Mouse (Mus musculus) embryonic facial prominence, embryonic 15.5 days (tissue): ENCODE measurements around the gene Kyat3. TPM values are rescaled to one million over a fixed set of nuclear protein-coding genes. Genes with fewer than 3 reads are reported as not detected.
"Not testable (repeated sequence)": the region's sequence is repeated elsewhere in the genome, so short reads cannot be mapped to it uniquely, and the experiment has no call there.

ENCODE experiments used
- ATAC-seq: fragments of 200-750 bp; cut with Nextera tagmentation; 2 replicates; pipeline ENCODE4 v1.8.0; 2017; ENCODE audit warnings: low read depth, moderate TSS enrichment; ENCODE audit not compliant: insufficient number of reproducible peaks, low FRiP score, low TSS enrichment
- H3K27ac ChIP-seq: fragments of 300-500 bp; sonication (generic); replicated peaks from 2 replicates; pipeline ENCODE4 v1.5.1; 2015; ENCODE audit warnings: mild to moderate bottlenecking, inconsistent platforms
- H3K27me3 ChIP-seq: fragments of 300-500 bp; sonication (generic); 2 replicates; pipeline ENCODE4 v1.6.1; 2015; ENCODE audit warnings: inconsistent platforms
- H3K36me3 ChIP-seq: fragments of 300-500 bp; sonication (generic); 2 replicates; pipeline ENCODE4 v1.6.1; 2015; ENCODE audit warnings: mild to moderate bottlenecking, inconsistent platforms
- H3K4me1 ChIP-seq: fragments of 300-500 bp; sonication (generic); 2 replicates; pipeline ENCODE4 v1.6.1; 2015; ENCODE audit warnings: inconsistent platforms
- H3K4me2 ChIP-seq: fragments of 300-500 bp; sonication (generic); replicated peaks from 2 replicates; pipeline ENCODE4 v1.6.1; 2015; ENCODE audit warnings: mild to moderate bottlenecking, inconsistent platforms
- H3K4me3 ChIP-seq: fragments of 300-500 bp; sonication (generic); replicated peaks from 2 replicates; pipeline ENCODE4 v1.5.1; 2015; ENCODE audit warnings: mild to moderate bottlenecking, inconsistent platforms
- H3K9ac ChIP-seq: fragments of 300-500 bp; sonication (generic); 2 replicates; pipeline ENCODE4 v1.6.1; 2015; ENCODE audit warnings: inconsistent platforms
- H3K9me3 ChIP-seq: fragments of 300-500 bp; sonication (generic); replicated peaks from 2 replicates; pipeline ENCODE4 v1.6.1; 2016; ENCODE audit warnings: inconsistent platforms
- WGBS: fragments of 180-500 bp; shearing (Covaris S2); methylation state at CpG from one replicate; pipeline ENCODE4 v1.1.7; 2015; 5-methylcytosine and 5-hydroxymethylcytosine counted together
- polyA plus RNA-seq: library from polyadenylated mRNA; unstranded; fragments of >200 nt; fragmentation: Nextera tagmentation; extraction: Ambion mirVana; gene quantifications from 2 replicates; pipeline ENCODE4 v1.2.1, GENCODE M21; 2015

Gene Kyat3
- polyA plus RNA-seq = 14.5 and 15.0 TPM in 2 replicates

DNA sequence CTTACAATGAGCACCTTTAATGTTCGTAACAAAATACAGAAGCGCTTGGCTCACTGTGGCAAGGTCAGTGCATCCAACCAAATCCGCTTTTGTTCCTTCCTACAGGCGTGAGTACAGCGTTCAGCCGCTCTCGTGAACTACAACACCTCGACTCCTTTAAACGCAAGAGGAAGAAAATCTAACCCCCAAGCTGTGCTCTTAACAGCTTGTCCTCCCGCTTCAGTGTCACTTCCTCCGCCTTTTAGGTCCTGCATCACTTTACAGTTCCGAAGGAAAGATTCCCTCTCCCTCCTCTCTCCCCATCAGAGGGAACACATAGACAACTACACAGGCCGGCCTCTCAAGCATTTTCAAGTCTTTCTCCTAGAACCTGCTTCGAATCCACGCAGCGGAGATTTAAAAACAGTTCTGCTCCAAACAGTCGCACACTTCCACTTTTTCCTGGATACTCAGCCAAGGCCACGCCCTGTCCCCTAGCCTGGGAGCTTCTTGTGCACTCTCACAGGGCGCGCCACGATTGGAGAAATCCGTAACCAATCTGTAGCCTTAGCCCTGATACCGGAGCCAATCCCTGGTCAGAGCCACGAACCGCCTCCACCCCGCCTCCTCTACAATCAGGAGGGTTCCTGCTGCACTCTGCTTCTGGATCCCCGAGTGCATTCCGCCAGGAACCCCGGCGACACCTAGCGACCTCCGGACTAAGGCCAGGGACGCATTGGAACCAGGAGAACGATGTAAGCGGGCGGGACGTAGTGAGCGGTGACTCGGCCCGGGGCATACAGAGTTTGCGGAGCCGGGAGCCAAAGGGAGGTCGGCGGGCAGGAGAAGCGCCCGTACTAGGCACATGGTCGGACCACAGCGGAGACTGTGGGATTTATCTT, at the start of gene Kyat3:
TSS of gene Kyat3 (plus strand) at position 610 of the 881 bp plus-strand sequence.
- no peaks in the 10 kb centered on the region for H3K36me3 ChIP-seq
- H3K4me3 ChIP-seq = peak within 1 kb of the TSS; percentile 59
- peaks cover 15% of the 10 kb centered on the region for H3K4me1 ChIP-seq
- ATAC-seq = peak; percentile 99
- peak within 1 kb of the TSS; percentile 73 for H3K4me2 ChIP-seq
- no peaks in the 10 kb centered on the region for H3K27me3 ChIP-seq
- WGBS = under 1% methylated on average over 48 of the region's 48 CpGs
- H3K27ac ChIP-seq = peak within 1 kb of the TSS; percentile 67
- H3K9ac ChIP-seq = peak within 1 kb of the TSS; percentile 40
- H3K9me3 ChIP-seq = no peaks in the 10 kb centered on the region

DNA sequence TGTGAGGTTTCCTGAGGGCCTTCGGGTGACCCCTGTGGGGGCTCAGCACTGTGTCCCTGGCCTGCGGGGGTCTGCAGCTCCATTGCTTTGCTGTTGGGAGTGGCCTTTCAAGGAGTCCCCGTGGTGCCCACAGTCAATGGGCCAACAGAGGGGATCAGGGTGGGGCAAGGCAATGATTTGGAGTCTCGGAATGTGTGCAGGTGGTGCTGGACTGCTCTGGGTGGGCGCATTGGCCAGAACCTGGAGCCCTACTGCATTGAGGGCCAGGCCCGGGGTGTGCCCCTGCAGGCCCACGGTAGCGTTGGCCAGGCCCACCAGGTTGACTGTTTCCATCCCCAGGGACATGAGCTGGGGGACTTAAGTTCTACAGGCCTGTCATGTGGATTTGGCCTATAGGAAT, 36.1 kb upstream of the Kyat3 start:
- Histone ChIP-seq H3K36me3 (no peaks in the 10 kb centered on the region), H3K4me1 (no peaks in the 10 kb centered on the region), H3K27me3 (no peaks in the 10 kb centered on the region), H3K9me3 (no peaks in the 10 kb centered on the region), H3K9ac (no peak overlapping the region), H3K4me3 (no peak overlapping the region), H3K27ac (no peak overlapping the region), H3K4me2 (no peak overlapping the region)
- WGBS = 87% methylated on average over 8 of the region's 8 CpGs
- ATAC-seq = no peak

DNA sequence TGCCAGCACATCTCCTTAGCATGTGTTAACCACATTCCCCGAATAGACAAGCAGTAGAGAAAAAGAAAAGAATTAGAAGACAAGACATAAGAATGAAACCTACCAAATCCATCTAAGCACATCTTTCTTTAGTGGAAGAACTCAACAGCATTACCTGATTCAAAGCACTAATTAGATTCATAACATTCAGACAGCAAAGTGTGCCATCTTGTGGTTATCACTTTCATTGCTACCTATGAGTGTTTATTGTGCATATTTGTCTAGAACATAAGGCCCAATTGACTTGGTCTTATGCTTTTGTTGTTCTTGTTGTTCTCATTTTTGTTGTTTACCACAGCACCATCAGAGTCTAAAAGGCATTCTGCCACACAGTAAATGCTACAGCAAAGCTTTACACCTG, 26.2 kb upstream of the Kyat3 start:
- ATAC-seq = no peak
- no peaks in the 10 kb centered on the region for H3K36me3 ChIP-seq
- H3K4me3 ChIP-seq = no peak overlapping the region
- no peak overlapping the region for H3K27ac ChIP-seq
- no peaks in the 10 kb centered on the region for H3K27me3 ChIP-seq
- H3K4me1 ChIP-seq = no peaks in the 10 kb centered on the region
- no peak overlapping the region for H3K4me2 ChIP-seq
- no peaks in the 10 kb centered on the region for H3K9me3 ChIP-seq
- WGBS = 70% methylated on average over 1 of the region's 1 CpGs
- H3K9ac ChIP-seq = no peak overlapping the region

DNA sequence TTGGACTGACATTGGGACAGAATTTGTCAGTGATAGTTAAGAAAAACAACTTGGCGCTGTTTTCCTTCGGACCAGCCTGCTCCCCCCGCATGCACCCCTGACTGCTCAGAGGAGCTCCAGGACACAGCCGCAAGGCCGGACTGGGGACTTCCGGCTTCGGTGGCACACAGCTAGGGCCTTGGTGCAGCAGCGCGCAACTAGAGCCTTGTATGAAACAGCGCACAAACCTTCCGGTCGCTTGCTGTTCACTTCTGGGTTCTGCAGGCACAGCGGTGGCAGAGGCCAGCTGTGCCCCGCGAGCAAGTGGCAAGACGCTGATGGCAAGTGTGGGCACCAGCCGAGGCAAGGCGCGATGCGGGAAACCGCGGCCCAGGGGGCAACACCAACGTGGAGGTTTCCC, 12.9 kb upstream of the Kyat3 start:
- no peaks in the 10 kb centered on the region for H3K36me3 ChIP-seq
- WGBS = 62% methylated on average over 23 of the region's 23 CpGs
- no peak overlapping the region for H3K4me3 ChIP-seq
- no peak overlapping the region for H3K9ac ChIP-seq
- no peaks in the 10 kb centered on the region for H3K4me1 ChIP-seq
- H3K27ac ChIP-seq = no peak overlapping the region
- H3K27me3 ChIP-seq = no peaks in the 10 kb centered on the region
- peak overlapping the region; percentile 36 for H3K4me2 ChIP-seq
- H3K9me3 ChIP-seq = 0 out of 2 replicates have a peak, but pooled peaks cover 3% of the 10 kb centered on the region
- ATAC-seq = no peak

DNA sequence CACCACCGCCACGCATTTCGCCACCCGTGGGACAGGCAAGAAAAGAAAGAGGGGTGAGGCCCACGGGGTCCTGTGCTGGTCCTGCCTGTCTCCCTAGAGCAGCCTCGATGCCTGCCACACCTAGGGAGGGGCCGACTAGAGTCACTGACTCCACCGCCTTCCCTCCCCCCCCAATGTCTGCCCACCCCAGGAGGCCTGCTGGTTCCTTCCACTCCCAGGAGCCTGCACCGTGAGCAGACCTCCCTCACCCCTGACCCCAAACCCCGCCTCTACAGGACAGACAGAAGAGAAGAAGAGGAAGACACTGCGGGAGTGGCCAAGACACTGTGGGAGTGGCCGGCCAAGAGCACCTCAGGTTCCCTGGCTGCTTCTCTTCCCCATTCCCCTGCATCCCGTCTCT, 12.5 kb upstream of the Kyat3 start:
- Histone ChIP-seq H3K9me3 (0 out of 2 replicates have a peak, but pooled peaks cover 3% of the 10 kb centered on the region), H3K36me3 (no peaks in the 10 kb centered on the region), H3K4me2 (peak overlapping the region; percentile 36), H3K27ac (no peak overlapping the region), H3K27me3 (no peaks in the 10 kb centered on the region), H3K9ac (no peak overlapping the region), H3K4me1 (no peaks in the 10 kb centered on the region), H3K4me3 (no peak overlapping the region)
- whole genome bisulfite sequencing = 38% methylated on average over 13 of the region's 13 CpGs
- ATAC-seq = peak; percentile 39

DNA sequence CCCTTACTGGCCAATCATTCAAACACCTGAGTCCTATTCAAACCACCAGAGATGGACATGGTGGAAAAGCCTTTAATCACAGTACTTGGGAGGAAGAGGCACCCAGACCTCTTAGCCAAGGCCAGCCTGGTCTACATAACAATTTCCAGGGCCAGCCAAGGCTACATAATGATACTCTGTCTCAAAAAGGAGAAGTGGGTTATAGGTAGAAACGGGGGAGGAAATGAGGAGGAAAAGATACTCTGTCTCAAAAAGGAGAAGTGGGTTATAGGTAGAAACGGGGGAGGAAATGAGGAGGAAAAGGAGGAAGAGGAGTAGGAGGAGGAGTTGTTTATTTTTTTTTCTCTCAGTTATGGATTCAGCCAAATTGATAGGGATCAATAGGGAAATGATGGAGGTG, 4.3 kb upstream of the Kyat3 start:
- no peak overlapping the region for H3K4me2 ChIP-seq
- WGBS = 83% methylated on average over 2 of the region's 2 CpGs
- no peaks in the 10 kb centered on the region for H3K36me3 ChIP-seq
- no peaks in the 10 kb centered on the region for H3K9me3 ChIP-seq
- no peak overlapping the region for H3K9ac ChIP-seq
- H3K4me3 ChIP-seq = no peak overlapping the region
- H3K27ac ChIP-seq = no peak overlapping the region
- no peaks in the 10 kb centered on the region for H3K27me3 ChIP-seq
- no peak for ATAC-seq
- peaks cover 11% of the 10 kb centered on the region for H3K4me1 ChIP-seq

DNA sequence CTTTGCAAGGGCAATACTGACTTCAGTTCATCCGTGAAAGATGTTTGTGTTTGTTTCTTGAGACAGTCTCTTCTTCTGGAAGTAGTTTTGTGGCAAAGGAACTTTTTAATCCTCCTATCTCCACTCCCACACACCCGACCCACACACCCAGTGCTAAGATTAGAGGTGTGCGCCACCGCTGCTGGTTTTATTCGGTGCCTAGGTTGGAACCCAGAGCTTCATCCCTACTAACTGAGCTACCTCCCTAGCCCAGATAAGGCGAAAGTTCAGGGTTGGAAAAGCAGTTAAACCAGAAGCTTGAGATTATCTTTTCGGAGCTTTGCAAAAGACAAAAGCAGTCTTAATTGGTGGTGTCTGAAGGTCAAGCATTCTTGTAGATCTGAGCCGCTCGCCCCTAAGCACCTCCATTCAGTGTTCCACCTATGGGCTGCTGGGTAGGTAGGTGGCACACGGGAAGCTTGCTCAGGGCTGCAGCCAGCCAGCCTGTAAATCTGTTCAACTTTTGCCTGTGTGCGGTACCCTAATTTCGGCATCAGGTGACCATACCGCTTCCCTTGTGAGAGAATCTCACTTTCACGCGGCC, 647 bp downstream of the Kyat3 start:
- H3K36me3 ChIP-seq = no peaks in the 10 kb centered on the region
- peak overlapping the region; percentile 73 for H3K4me2 ChIP-seq
- H3K4me1 ChIP-seq = peaks cover 15% of the 10 kb centered on the region
- H3K4me3 ChIP-seq = peak overlapping the region; percentile 59
- no peak for ATAC-seq
- H3K9me3 ChIP-seq = no peaks in the 10 kb centered on the region
- H3K27me3 ChIP-seq = no peaks in the 10 kb centered on the region
- 21% methylated on average over 15 of the region's 15 CpGs for WGBS
- H3K9ac ChIP-seq = peak overlapping the region; percentile 40; the same call in 1 of the 2 replicates
- 0 out of 2 replicates have a peak overlapping the region, but pooled peaks have one; percentile 55 for H3K27ac ChIP-seq

DNA sequence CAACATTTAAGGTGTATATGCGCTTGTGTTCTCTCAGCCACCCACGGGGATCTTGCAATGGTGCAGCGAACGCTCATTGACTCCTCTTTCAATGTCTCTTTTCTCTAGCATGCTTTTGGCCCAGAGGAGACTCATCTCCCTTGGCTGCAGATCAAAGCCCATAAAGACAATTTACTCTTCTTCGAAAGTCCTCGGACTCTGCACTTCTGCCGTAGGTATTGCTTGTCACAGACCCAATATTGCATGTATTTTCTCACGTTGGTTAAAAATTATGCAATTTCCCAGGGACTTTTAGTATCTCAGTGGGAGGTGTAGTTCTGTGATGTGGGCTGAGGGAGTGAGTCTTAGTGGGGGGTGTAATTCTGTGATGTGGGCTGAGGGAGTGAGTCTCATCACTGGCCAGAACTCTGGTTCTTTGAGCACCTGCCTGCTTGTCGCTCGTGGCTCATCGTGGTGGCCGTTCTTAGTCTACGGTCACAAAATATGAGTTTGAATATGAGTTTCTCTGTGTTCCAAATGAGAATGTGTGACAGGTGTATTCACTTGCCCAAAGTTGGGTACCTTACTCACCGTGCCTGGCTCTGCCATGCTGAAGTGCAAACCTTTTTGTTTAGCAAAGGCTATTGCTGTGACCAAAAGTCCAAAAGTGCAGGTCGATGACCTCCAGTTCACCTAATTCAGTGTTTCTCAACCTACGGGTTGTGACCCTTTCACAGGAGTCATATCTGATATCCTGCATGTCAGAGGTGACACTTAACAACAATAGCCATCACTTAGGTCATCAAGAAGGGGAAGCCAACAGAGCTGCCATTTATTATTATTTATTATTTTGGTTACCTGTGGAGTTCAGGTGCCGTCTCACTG, 6.0 kb downstream of the Kyat3 start:
- no peaks in the 10 kb centered on the region for H3K36me3 ChIP-seq
- no peak for ATAC-seq
- 90% methylated on average over 17 of the region's 17 CpGs for WGBS
- no peak overlapping the region for H3K9ac ChIP-seq
- no peak overlapping the region for H3K27ac ChIP-seq
- H3K9me3 ChIP-seq = no peaks in the 10 kb centered on the region
- H3K4me3 ChIP-seq = no peak overlapping the region
- no peaks in the 10 kb centered on the region for H3K27me3 ChIP-seq
- no peak overlapping the region for H3K4me2 ChIP-seq
- H3K4me1 ChIP-seq = peaks cover 1% of the 10 kb centered on the region

DNA sequence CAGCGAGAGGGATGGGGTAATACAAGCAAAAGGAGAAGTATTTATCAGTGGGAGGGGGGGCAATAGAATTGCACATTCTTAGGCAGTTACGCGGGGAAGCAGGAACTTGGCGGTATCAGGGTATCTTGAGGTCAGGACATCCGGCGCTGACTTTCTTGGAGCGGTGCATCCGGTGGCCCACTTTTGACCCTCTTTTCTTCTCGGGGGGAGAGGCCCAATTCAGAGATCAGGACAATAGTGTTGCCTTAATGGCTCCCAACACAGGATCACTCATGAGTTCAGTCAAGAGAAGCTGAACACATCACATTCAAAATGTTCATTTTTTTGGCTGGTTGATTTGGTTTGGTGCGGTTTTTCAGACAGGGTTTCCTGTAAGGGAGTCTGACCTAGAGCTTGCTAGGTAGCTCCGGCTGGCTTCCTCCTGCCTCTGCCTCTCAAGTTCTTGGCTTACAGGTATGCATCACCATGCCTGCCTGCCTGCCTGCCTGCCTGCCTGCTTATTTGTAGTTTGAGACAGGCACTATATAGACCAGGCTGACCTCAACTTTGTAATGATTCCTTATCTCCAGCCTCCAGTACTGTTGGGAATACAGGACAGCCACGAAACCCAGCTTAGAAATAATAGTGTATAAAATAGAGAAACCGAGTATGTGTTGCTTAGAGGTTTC, 7.5 kb downstream of the Kyat3 start:
- not testable (repeated sequence) for ATAC-seq

DNA sequence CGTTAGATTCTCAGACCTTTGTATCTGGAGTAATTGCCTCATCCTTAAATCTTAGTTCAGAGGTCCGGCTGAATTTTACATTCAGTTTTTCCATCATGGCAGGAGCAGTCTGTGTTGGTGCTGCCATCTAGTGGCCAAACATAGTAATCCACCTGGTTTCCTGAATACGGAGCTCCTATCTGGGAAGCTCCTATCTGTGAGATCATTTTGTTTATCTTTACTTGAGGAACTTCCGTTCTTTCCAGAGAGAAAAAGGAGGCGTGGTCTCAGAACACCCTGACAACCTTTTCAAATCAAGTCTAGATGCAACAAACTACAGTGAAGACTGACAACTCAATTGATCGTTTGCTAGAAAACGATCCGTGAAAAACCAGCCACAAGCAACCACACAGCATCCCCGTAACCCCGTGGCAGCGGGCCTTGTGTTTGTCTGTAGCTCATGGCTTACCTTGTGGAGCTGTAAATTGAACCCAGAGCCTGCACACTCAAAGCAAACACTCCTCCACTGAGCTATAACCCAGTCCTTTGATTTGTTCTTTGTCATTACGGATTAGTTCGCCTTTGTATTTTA, 8.1 kb downstream of the Kyat3 start:
- H3K4me1 ChIP-seq = no peaks in the 10 kb centered on the region
- H3K4me3 ChIP-seq = no peak overlapping the region
- H3K36me3 ChIP-seq = no peaks in the 10 kb centered on the region
- WGBS = 44% methylated on average over 13 of the region's 13 CpGs
- no peaks in the 10 kb centered on the region for H3K27me3 ChIP-seq
- H3K9me3 ChIP-seq = no peaks in the 10 kb centered on the region
- no peak overlapping the region for H3K4me2 ChIP-seq
- no peak overlapping the region for H3K9ac ChIP-seq
- ATAC-seq = no peak
- no peak overlapping the region for H3K27ac ChIP-seq

More for the DNA sequence above, 7.5 kb downstream of the Kyat3 start:
- not testable (repeated sequence) for H3K4me2 ChIP-seq, H3K36me3 ChIP-seq, H3K27ac ChIP-seq, H3K4me1 ChIP-seq, H3K9ac ChIP-seq, H3K9me3 ChIP-seq, H3K4me3 ChIP-seq, H3K27me3 ChIP-seq
- WGBS = 84% methylated on average over 13 of the region's 13 CpGs
